Mouse (Mus musculus) layer of hippocampus, postnatal 25 days (tissue): ENCODE results near the gene Flt3. TPM values are rescaled to one million over a fixed set of nuclear protein-coding genes. Genes with fewer than 3 reads are reported as not detected.

Source experiments
- DNase-seq, 2 experiments: peaks; one replicate each; pipeline ENCODE4 v3.0.0; 2022; ENCODE audit warnings: mixed read lengths in 2 of 2, low spot score in 1 of 2; ENCODE audit errors: extremely low spot score in 1 of 2
- total RNA-seq, 2 experiments: library from RNA; stranded (reverse); gene quantifications; 2 replicates each; pipeline ENCODE4 v1.2.3; 2021

The Flt3 gene
- total RNA-seq, 2 experiments from 2014 or later: 6.7 to 8.0 TPM

DNA sequence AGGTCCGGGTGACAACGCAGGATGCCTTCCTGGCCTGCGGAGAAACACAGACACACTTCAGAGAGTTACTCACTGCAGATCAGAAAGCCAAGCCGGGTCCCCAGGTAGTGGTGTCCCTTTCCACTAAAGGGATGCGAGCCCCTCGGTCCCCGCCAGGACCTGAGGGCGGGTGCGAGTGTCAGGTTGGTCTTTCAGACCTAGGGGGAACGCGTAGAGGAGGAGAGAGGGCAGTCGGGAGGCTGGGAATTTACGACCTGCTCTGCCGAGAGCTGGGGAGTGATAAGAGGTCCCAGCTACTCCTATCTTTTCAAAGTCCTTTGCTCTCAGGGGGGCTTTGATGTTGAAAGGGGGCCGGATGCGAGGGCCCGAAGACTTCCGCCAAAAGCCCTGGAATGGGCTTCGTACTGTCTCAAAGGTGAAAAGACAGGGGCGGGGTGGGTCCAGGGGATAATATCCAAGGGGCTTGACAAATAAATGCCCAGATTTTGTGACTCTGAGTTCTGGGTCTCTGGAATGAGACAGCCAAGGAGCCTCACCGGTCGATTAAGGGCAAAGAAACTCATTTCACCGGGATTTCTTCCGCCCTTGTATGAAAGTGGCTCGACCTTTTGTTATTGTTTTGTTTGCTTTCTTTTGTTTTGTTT is 84.7 kb downstream of the Flt3 start:
- DNase-seq: no peak

GRCm38 (mm10) chr5:147314646-147315431 is 85.5 kb downstream of the Flt3 start:
- no peak for DNase-seq

GRCm38 (mm10) chr5:147312830-147313685 is 87.2 kb downstream of the Flt3 start:
- DNase-seq: no peak

GRCm38 (mm10) chr5:147309786-147310185 is 90.5 kb downstream of the Flt3 start:
- no peak for DNase-seq

- DNase-seq: no peak
These were observed 91.8 kb downstream of the Flt3 start for GRCm38 (mm10) chr5:147308451-147308850.

DNA sequence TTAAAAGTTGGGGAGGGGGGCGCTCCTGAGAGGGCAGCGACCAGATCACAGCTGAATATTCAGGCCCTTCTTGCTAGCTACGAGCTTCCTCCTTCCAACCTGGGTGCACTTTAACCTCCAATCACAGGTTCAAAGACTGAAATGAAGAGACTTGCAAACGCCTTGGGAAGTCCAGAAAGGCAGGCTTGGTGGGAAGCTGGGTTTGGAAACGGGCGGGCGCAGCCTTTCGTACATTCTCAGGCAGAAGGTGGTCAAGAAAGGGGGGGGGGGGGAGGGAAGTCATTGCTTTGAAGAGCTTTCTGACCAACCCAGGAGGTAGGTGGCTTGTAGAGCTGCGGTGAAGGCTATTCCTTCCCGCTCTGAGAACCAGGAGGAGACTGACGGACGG is 92.9 kb downstream of the Flt3 start:
- no peak for DNase-seq

DNA sequence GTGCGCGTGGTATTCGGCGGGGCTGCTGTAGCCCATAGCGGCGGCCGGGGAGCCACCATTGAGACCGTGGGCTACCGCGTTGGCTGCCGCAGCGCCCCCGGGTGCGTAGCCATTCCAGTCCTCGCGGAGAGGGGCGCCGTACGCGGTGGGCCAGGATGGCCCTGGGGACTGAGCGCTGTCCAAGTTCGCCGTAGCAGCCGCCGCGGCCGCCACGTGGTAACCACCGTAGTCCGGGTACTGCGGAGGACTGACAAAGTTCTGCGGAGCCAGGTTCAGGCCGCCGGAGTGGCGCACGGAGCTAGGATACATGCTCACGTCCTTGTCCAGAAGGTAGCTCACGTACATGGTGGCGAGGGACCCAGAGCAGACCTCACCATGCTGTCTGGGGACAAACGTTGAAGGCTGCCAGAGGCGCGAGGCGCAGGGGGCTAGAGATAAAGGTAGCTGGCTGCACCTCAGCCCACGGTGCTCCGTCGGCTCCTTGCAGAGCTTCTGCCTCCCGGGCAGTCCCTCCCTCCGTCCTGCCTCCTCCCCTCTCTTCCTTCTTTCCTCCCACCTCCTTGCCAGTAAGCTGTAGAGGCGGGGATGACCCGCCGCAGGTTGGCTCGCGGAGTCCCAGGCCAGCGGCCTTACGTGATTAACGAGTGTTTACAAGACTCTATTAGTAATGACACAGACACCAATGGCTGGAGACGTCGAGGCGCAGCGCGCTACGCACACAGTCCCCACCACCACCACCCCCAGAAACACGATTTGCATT is 93.5 kb downstream of the Flt3 start, which contains the start of gene Cdx2:
Cdx2 (minus strand) TSS at position 633 of the 760 bp plus-strand sequence.
- no peak for DNase-seq

DNA sequence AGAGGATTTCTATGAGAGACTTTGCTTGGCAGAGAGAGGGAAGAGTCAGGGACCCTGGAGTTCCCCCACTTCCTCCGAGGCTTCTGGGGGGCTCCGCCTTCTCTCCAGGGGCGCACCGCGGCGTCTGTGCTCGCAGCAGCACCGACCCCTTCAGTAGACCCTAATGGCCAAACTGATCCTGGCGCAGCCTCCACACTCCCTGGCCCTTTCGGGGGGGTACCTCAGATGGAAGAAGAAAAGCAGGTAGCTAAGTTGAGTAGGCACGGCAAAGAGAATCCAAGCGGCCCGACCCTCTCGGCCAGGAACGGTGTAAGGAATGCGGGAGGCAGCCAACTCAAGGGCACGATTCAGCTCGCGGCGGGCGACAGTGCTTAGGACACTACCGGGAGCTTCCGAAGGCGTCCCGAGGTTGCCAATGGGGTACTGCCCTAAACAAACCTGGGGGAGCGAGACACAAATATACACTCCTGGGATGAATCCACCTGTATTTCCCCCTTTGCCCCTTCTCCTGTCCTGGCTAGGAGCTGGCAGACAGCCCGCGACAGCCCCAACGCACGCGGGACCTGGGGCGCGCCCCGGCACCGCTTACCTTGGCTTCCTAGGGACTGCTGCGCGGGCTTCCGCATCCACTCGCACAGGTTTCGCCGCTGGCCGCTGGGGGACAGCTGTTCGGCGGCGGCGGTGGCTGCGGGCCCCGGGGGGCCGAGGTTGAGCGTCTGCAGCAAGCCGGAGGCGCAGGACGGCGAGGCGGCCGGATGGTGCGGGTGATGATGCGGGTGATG is 94.2 kb downstream of the Flt3 start:
- no peak for DNase-seq

GRCm38 (mm10) chr5:147305166-147305565 is 95.1 kb downstream of the Flt3 start:
- DNase-seq: no peak

GRCm38 (mm10) chr5:147304276-147305155 is 95.8 kb downstream of the Flt3 start:
- DNase-seq: no peak

- no peak for DNase-seq
These were observed 97.4 kb downstream of the Flt3 start for GRCm38 (mm10) chr5:147302746-147303400.

DNA sequence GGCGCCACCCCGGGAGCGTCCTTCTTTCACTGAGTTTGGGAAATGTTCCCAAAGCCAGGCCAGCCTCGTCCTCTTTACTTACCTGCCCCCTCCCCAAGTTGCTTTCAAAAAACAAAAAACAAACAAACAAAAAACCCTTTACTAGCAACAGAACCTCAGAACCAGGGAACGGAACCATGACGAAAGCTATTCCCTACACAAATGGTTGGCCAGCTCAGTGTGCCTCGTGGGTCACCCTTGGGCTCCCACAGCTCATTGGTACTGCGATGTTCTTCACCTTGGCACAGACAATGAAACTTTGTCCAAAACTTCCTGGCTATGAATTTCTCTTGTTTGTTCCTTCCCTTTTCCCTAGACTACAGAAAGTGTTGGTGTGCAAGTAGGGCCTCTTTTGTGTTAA is 98.1 kb downstream of the Flt3 start:
- no peak for DNase-seq

DNA sequence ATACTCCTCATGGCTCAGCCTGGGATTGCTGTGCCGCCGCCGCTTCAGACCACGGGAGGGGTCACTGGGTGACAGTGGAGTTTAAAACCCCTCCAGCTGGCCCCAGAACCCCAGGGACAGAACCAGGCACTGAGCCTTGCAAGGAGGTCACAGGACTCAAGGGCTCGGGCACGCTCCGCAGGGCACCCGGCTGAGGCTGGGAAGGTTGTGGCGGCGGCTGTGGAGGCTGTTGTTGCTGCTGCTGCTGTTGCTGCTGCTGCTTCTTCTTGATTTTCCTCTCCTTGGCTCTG is 98.6 kb downstream of the Flt3 start:
- no peak for DNase-seq

DNA sequence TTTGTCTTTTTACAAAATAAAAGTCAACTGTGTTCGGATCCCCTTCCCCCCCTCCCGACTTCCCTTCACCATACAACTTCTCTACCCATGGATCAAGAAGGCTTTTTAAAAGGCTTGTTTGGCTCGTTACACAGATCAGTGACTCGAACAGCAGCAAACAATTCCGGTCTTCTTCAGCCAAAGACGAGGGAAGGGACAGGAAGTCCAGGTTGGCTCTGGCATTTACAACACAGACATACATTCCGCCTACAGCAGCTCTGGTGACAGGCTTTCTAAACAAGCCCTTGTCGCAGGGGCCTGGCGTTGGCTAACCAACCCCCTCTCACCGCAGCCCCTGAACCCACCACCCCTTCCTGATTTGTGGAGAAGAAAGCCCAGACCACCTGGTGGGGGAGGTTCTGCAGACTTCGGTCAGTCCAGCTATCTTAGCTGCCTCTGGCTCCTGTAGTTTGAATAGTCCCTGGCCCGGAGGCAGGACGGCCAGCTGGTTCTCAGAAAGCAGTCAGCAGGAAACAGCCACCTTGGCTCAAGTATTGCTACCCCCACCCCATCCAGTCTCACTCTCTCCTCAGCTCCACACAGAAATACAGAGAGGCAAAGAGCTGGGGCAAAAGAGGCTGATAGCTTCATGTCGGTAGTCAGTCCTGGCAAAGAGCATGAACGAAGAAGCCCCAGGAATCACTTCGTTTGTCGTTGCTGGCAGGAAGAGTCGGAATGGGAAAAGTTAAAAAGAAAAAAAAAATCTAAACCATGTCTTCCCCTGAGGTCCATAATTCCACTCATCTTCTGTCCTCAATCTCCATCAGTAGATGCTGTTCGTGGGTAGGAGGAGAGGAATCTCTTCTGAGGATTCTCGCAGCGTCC is 99.1 kb downstream of the Flt3 start:
- no peak for DNase-seq

GRCm38 (mm10) chr5:147300001-147300363 is 100.3 kb downstream of the Flt3 start:
- no peak for DNase-seq

GRCm38 (mm10) chr5:147299255-147300000 is 100.9 kb downstream of the Flt3 start:
- DNase-seq: peak in 1 of 2 experiments; percentile 30

DNA sequence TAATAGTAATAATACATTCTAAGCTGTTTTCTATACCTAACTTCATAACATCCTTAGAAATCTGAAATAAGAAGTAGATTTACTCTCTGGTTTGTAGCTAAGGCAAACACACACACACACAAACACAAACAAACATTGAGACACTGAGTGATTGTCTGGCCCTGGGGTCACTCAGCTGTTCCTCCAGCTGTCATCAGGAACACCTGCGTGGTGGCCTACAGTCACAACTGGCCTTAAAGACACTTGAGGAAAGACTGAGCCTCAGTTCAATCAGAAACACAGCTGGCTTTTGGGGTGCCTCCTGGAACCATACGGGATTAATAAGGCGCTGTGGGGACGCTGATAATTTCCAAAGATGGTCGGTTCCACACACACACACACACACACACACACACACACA is 103.0 kb downstream of the Flt3 start:
- DNase-seq: no peak
